Mouse (Mus musculus): ENCODE measurements around the gene Rph3al.

Gene Rph3al

DNA sequence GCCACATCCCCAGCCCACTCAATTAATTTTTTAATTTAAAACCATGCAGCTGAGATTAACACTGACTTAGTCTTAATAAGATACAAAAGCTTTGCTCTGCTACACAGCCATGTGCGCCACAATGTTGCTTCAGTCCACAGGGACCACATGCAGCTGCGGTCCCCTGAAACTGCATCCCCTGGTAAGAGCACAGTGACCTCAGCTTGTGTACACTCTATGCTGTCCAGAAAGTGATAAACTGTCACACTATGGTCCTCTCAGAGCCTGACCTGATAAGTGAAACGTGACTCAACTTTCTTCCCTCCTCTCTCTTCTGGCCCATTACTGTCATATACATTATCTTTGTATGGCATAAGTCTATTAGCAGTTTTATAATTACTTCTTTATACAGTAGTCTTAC is 12.2 kb upstream of the Rph3al start:
- DNase-seq (ENCODE audit: low spot score in 2 of 2): no peak

- no peak for DNase-seq (ENCODE audit: low spot score in 2 of 2)
These were observed 10.6 kb upstream of the Rph3al start for GRCm38 (mm10) chr11:75948789-75949188.

DNA sequence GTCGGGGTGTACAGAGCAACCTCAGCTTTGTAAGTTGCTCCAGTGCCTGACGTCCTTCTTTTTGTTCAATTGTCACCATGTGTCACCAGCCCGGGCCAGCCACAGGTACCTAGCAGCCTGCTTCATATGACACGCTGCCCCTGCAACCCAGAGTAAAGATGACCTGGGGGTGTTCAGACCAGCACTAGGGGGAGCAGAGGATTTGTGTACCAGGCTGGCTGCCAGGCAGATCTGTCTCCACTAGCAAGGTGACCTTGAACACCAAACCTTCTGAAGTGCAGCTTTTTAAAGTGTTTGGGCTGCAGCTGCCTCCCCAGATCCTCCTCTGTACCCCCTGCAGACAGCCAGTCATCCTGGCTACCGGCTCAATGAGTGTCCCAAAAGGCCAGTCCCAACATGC is 9.0 kb upstream of the Rph3al start:
- no peak for DNase-seq (ENCODE audit: low spot score in 2 of 2)

GRCm38 (mm10) chr11:75945805-75946450 is 7.7 kb upstream of the Rph3al start:
- DNase-seq (ENCODE audit: low spot score in 2 of 2): no peak

- DNase-seq (ENCODE audit: low spot score in 2 of 2): no peak
These were observed 808 bp downstream of the Rph3al start for GRCm38 (mm10) chr11:75937370-75937871.

DNA sequence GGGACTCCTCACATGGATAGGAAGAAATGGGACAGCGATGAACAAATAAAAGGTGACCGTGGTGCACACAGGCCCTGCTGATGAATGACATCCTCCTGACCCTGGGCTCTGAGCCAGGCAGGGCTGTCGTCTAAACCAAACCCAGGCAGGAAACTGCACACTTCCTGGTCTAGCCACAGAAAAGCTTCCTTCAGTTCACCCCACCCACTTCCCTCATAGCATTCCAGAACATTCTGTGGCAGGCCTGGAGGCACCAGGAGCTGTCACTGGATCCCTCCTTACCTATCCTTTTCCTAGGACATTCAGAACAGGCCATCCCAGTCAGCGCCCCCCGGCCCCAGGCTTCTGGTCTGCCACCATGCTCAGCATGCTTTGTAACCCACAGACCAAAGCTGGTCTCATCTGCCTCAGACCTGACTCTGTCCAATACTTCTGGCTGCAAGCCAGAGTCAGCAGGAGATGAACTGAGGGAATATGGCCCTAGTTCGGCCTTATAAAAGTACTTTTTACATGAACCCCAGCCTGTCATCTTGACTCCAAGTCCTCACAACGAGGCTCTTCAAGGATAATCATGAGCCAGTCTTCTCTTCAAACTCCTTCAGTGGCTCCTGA is 2.3 kb downstream of the Rph3al start:
- DNase-seq (ENCODE audit: low spot score in 2 of 2): peak in 1 of 2 experiments; percentile 18

DNA sequence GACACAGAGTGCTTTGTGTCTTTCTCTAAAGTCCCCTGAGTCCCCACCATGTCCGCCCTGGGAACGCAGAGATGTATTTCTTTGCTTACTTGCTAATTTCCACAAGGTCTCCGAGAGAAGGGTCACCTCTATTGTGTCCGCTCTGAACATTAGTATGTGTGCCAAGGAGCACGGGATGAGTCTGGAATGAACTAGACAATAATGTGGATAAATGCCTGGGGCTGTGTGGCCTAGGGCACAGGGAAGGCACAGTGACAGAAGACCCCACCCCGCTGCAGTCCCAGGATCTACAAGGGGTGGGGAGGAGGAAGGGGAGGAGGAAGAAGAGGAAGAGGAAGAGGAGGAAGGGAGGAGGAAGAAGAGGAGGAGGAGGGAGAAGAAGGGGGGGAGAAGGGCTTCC is 3.8 kb downstream of the Rph3al start:
- no peak for DNase-seq (ENCODE audit: low spot score in 2 of 2)

DNA sequence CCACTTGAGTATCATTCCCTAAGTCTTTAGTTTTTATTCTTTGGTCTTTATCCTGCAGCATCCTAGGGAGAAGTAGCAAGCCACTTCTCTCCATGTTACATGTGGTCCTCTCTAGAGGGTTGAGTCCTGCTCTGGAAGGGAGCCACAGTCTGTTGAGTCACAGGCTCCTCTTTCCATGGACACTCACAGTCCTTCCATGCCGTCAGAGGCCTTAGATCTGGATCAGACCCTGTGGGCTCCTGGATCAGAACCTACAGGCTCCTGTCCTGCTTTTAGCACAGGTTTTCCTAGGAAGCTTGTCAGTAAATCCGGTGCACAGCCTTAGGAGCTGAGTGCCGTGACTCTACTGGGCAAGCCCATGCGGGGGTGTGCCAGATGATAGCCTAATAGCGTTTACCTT is 4.9 kb downstream of the Rph3al start:
- DNase-seq (ENCODE audit: low spot score in 2 of 2): no peak

- no peak for DNase-seq (ENCODE audit: low spot score in 2 of 2)
These were observed 7.1 kb downstream of the Rph3al start for GRCm38 (mm10) chr11:75930911-75931678.

GRCm38 (mm10) chr11:75930208-75930607 is 8.0 kb downstream of the Rph3al start:
- no peak for DNase-seq (ENCODE audit: low spot score in 2 of 2)

DNA sequence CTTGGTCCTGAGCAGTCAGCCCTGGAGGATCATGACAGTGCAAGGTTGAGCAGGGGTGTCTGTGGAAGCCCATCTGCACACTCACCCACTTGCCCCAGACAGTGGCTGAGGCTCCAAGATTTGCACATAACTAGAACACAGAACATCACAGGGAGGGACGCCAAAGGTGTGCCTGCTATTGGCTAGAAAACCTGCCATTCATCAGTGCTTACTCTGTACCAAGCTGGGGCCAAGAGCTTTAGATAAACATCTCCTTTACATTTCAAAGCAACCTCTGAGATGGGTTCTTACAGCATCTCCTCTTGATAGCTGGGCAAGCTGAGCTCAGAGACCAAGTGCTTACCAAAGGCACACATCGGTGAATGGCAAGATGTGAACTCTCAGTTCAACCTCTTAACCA is 10.3 kb downstream of the Rph3al start:
- no peak for DNase-seq (ENCODE audit: low spot score in 2 of 2)

GRCm38 (mm10) chr11:75926431-75927312 is 11.6 kb downstream of the Rph3al start:
- DNase-seq (ENCODE audit: low spot score in 2 of 2): peak; percentile 23 to 38

- no peak for DNase-seq (ENCODE audit: low spot score in 2 of 2)
These were observed 12.4 kb downstream of the Rph3al start for GRCm38 (mm10) chr11:75925801-75926200.

- DNase-seq (ENCODE audit: low spot score in 2 of 2): no peak
These were observed 15.5 kb downstream of the Rph3al start for GRCm38 (mm10) chr11:75922741-75923140.

DNA sequence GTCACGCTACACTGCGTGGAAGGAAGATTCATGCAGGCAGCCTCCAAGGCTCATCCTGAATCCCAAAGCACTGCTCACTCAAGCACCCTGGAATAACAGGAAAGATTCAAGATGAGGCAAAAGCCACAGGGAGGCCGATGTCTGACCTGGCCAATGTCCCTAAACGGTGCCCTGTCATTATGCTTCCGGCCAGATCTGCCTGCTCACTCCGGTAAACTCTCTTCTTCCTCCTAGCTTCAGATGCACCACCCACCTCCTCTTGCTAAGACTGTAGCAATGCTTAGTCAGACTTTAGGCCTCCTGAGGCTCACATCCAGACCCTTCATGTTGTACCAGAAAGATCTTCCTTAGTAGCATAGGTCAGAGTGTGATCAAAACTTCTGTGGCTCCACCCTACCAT is 19.1 kb downstream of the Rph3al start:
- DNase-seq (ENCODE audit: low spot score in 2 of 2): no peak

DNA sequence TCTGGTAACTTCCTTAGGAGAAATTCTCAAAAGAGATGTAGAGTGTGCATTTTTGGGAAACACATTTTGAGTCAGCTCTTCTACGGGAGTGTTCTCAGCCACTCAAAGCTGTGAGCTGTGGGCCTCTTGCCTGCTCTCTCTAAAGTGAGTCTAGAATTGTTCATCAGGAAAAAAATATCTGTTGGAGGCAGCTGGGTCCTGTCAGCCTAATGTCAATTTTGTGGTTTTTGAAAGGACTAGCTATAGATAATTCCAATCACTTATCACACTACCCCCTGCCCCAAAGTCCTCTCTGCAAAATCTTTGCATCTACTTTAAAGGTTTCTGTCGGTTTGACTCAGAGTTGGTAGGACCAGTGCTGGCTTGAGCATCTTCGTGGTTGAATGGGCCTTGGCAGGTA is 20.9 kb downstream of the Rph3al start:
- DNase-seq (ENCODE audit: low spot score in 2 of 2): no peak

DNA sequence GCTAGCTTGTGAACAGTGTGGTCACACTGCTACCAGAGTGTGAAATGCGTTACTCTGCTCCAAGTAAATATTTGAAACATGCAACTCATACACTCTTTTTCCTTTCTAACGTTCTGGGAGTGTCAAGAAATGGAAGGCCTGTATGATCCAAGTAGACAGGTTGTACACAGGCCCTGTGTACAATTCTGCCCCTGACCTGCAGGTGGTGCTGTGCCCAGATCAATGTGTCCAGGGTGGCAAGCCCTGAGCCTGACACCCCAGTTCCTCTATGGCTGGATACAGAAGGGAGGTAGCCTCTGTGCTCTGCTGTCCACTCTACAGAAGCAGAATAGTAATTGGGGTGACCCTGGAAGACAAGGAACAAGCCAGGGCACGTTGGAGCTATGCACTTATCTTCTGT is 24.3 kb downstream of the Rph3al start:
- peak; percentile 50 to 72 for DNase-seq (ENCODE audit: low spot score in 2 of 2)

DNA sequence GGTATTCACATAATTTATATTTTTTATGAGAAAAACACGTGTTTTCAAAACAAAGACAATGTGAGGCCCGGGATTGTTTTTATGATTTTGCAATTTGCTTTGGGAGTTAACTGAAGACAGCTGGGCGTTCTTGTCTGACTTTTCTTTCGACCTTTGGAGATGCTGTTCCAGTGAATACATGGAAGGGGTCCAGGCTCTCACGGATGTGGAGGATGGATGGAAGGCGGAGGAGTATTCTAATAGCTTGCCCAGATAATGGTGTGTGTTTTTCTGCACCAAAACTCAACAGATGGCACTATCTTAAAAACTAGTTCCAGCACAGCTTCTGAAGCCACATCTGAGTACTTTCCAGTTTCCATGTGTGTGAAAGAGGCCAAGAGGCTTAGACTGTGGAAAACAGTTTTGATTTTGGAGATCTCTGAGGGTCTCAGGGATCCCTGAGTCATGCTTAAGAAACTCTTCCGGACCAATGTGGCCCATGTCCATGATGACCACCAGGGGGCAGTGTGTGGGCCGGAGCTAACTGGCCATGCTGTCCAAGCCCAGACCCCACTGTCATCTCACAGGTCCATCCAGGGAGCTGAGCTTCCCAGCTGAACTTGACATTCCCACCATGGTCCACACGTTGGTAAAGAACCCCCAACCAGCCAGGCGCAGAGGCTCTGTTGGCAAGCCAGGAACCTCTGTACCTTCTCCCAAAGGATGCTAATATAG is 25.1 kb downstream of the Rph3al start:
- DNase-seq (ENCODE audit: low spot score in 2 of 2): peak in 1 of 2 experiments; percentile 51

DNA sequence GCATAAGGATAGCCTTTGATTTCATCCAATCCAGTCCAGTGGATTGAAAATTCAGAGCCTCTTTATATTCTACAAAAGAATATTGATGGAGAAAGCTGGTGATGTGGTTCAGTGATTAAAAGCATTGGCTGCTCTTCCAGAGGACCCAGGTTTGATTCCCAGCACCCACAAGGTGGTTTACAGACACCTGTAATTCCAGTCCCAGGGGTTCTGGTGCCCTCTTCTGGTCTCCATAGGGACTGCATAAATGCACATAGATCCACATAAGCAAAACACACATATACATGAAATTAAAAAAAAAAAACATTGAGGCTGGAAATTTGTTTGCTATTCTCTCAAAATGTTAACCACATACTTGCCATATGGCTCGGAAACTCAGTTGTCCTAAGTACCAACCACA is 26.3 kb downstream of the Rph3al start:
- no peak for DNase-seq (ENCODE audit: low spot score in 2 of 2)

- DNase-seq (ENCODE audit: low spot score in 2 of 2): no peak
These were observed 28.4 kb downstream of the Rph3al start for GRCm38 (mm10) chr11:75909702-75910429.
